Mouse (Mus musculus) MEL (cell line): ENCODE measurements around the gene Syce2.

ENCODE experiments used
- CTCF ChIP-seq, 3 experiments: IDR thresholded peaks in 2 of 3; conservative IDR thresholded peaks in 1 of 3; 2 replicates each; pipeline ENCODE4 v1.5.1; 2011 to 2012; ENCODE audit warnings: low read length in 3 of 3, low read depth in 2 of 3, mild to moderate bottlenecking in 2 of 3, improper control_type of control experiment in 1 of 3, inconsistent platforms in 1 of 3, mixed read lengths in 1 of 3, moderate library complexity in 1 of 3; ENCODE audit not compliant: control insufficient read depth in 1 of 3, insufficient read depth in 1 of 3, poor library complexity in 1 of 3, severe bottlenecking in 1 of 3
- HCFC1 ChIP-seq: IDR thresholded peaks from 2 replicates; pipeline ENCODE4 v1.6.1; 2012; ENCODE audit warnings: low read depth, mild to moderate bottlenecking, inconsistent platforms, low read length, improper control_type of control experiment, moderate library complexity
- POLR2A ChIP-seq, 2 experiments: IDR thresholded peaks; 2 replicates each; pipeline ENCODE4 v1.6.1; 2011 to 2012; ENCODE audit warnings: low read length in 2 of 2, mild to moderate bottlenecking in 2 of 2, control low read depth in 1 of 2, improper control_type of control experiment in 1 of 2, low read depth in 1 of 2, moderate library complexity in 1 of 2; ENCODE audit not compliant: control insufficient read depth in 1 of 2, insufficient read depth in 1 of 2, poor library complexity in 1 of 2
- POLR2AphosphoS2 ChIP-seq: IDR thresholded peaks from 2 replicates; pipeline ENCODE4 v1.6.1; 2011; ENCODE audit warnings: low read length, improper control_type of control experiment
- USF1 ChIP-seq: IDR thresholded peaks from 2 replicates; pipeline ENCODE4 v1.6.1; 2014; ENCODE audit warnings: low read depth, mild to moderate bottlenecking, inconsistent platforms, low read length, improper control_type of control experiment, moderate library complexity

DNA sequence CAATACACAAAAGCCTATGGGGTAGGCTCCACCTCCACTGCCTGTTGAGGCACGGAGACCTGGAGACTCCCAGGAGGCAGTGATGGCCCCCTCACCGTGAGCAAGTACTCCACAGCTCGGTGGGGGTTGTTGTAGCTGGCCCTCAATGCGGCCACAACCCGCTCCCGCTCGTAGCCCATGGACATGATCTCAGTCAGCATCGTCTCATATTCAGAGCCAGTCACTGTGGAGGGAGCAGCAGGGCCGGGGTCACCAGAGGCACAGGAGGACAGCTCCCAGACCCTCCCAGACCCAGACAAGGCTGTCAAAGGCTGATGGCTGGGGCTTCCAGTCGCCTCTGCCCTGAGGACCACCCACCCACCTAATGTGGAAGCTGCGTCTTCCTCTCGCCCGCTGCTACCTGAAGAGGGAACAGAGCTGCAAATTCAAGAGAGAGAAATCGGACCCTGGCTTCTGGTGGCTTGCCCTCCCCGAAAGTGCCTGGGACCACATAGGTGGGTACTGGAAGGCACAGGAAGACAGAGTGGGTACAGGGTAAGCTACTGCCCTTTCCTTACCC, 33.9 kb upstream of the Syce2 start:
- no peak for TF ChIP-seq USF1
- no peak for TF ChIP-seq POLR2A (IDR thresholded peaks at IDR 0.05; ENCODE audit: control insufficient read depth in 1 of 2, insufficient read depth in 1 of 2, low read depth in 1 of 2, low read length in 2 of 2, poor library complexity in 1 of 2)
- no peak for TF ChIP-seq POLR2AphosphoS2
- no peak for TF ChIP-seq HCFC1
- no peak for TF ChIP-seq CTCF (IDR thresholded peaks at IDR 0.05 in 2 of 3, conservative IDR thresholded peaks at IDR 0.05 in 1 of 3; ENCODE audit: control insufficient read depth in 1 of 3, insufficient read depth in 1 of 3, low read depth in 2 of 3, low read length in 3 of 3, poor library complexity in 1 of 3, severe bottlenecking in 1 of 3)
